Comparison of ENCODE assay signal across 8 mouse cellular contexts in the genomic region with DNA sequence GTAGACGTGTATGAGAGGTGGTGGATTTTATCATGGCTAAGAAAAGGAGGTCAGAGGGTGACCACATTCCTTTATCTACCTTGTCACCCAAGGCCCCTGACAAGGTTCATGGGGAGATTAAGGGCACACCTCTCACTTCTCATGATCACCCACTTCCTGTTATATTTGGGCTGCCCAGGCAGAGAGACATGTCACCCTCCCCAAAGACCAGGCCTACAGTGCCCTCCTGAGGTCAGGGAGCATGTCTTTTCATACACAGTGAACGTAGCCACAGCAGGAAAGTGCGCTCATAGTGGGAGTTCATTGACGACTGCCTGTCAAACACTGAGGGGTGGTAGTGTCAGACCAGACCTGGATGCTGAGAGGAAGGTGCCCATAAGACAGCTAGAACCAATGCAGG.
DNase-seq lines count a peak whose midpoint lies in the region; ATAC-seq lines count a peak whose summit lies in the region.

No protein-coding gene starts in this region.

- H3K27me3 ChIP-seq in intestine, embryonic 16.5 days (replicated peaks; ENCODE audit: control insufficient read depth, insufficient read depth, low read length), result 0 out of 2 replicates have a peak, but pooled peaks cover 8% of the 10 kb centered on the region
- H3K27me3 ChIP-seq in splenic B cell, adult 2 months (ENCODE audit: control insufficient read depth, insufficient read depth, low read length, poor library complexity, severe bottlenecking), result no peaks in the 10 kb centered on the region

- H3K27ac ChIP-seq in intestine, embryonic 16.5 days (ENCODE audit: low read length), result no peak overlapping the region

- 0 out of 2 replicates have a peak, but pooled peaks have one; percentile 23 for ATAC-seq in intestine, embryonic 16.5 days

- no peaks in the 10 kb centered on the region for H3K36me3 ChIP-seq in intestine, embryonic 16.5 days (ENCODE audit: control insufficient read depth, insufficient read depth, low read length)
- no peaks in the 10 kb centered on the region for H3K36me3 ChIP-seq in splenic B cell, adult 2 months (ENCODE audit: control insufficient read depth, insufficient read depth, low read length, poor library complexity, severe bottlenecking)

- no peaks in the 10 kb centered on the region for H3K9me3 ChIP-seq in intestine, embryonic 16.5 days (ENCODE audit: control insufficient read depth, low read length)

- 48% methylated on average over 4 of the region's 4 CpGs for WGBS in intestine, embryonic 16.5 days

- H3K4me1 ChIP-seq in intestine, embryonic 16.5 days (ENCODE audit: control insufficient read depth, insufficient read depth, low read length), result peaks cover 12% of the 10 kb centered on the region

- no peak overlapping the region for H3K4me2 ChIP-seq in intestine, embryonic 16.5 days (ENCODE audit: low read depth, low read length)

- H3K9ac ChIP-seq in intestine, embryonic 16.5 days (ENCODE audit: low read depth, low read length), result no peak overlapping the region

- DNase-seq in adrenal gland, adult 2 months, result peak; percentile 61
- DNase-seq in adrenal gland, adult 8-10 months, result no peak
- peak; percentile 63 for DNase-seq in left cerebral cortex, postnatal 4 days
- no peak for DNase-seq in left cerebral cortex, postnatal 36 days (ENCODE audit: low spot score in 2 of 2)
- DNase-seq in adrenal gland, postnatal 14 days, result peak; percentile 68
- peak; percentile 56 for DNase-seq in splenic B cell, adult 2 months (ENCODE audit: low read depth, low spot score)
- no peak for DNase-seq in right cerebral cortex, postnatal 14 days

- intact Hi-C loops in left cerebral cortex, postnatal 4 days (cut with DNase I), result loop anchor here (5.0 to 10.0 kb wide), 3 partner anchors 252 to 1754 kb away; a partner anchor contains a TSS
- intact Hi-C loops in left cerebral cortex, postnatal 36 days (cut with DNase I), result loop anchor here (2.0 to 10.0 kb wide), 3 partner anchors 34 to 519 kb away; no protein-coding TSS in a partner anchor

- no peak overlapping the region for H3K4me3 ChIP-seq in intestine, embryonic 16.5 days (ENCODE audit: low read length)

Comparison
In these comparisons a context has a peak if more than half of its experiments do, and no peak if none do; other contexts are left out.
1. DNase-seq: peak in adrenal gland, adult 2 months (single experiment), left cerebral cortex, postnatal 4 days (single experiment), adrenal gland, postnatal 14 days (single experiment) and splenic B cell, adult 2 months (single experiment); none in adrenal gland, adult 8-10 months (single experiment), left cerebral cortex, postnatal 36 days (0 of 2) and right cerebral cortex, postnatal 14 days (single experiment).